Mouse (Mus musculus): ENCODE data around the gene Acss3.

Gene Acss3

DNA sequence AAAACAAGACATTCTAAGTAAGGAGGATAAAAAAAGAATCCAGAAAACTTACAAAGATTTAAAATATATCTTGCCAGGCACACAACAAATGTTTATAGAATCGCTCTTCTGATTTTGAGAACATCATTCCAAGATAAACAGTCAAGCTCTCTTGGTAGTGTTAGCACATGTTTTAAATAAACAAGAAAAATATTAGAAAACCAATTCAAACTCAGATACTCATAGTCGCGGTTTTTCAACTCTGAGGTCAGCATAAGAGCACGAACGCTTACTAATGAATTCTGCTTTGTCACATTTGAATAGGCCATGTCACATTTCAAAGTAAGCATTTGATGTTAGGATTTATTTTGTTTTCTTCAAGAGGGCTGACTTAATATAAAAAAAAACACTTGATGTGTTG, 102.3 kb downstream of the Acss3 start:
- in situ Hi-C loops (cut with MboI, MseI) = no loop called here

DNA sequence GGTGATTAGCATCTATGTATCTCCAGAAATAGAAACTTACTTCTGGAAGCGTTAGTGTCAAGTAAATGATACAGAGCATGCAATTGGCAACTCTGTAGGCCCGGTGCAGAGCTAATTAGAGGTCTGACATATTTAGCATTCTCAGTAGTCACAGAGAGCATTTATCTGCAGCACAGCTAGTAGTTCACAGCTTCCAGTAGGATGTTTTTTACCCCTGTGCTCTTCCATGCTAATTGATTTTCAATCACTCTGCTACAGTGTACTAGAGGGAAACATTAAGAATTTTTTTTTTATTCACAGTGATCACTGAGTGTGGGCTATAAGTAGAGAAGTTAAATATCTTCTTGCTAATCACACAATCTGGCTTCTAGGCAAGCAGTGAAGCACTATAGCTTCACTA, 112.3 kb downstream of the Acss3 start:
- in situ Hi-C loops (cut with MboI, MseI) = no loop called here

DNA sequence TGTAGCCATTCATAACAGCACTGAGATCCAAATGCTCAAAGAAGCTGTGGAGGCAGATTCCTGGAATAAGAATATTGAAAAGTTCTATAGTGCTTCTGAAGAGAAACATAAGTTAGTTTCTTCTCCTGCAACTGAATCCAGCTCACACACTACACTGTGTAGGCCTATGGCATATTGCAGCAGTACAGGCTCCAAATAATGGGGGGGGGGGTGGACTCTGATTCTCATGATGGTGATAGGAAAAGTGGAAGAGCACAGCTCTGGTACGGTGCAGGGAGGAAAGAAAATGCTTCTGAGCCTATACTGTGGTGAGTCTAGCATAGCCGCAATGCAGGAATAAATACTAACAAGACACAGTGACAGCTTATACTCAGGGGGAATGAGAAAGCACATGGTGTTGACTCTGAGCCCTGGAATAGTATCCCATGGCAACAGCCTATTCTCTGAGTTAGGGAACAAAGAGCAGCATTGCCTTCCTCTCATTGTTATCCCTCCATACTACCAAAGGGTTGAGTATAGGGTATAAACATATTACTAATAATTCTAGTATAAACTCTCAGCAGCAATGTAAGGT, 125.3 kb downstream of the Acss3 start:
- in situ Hi-C loops (cut with MboI, MseI) = no loop called here

- in situ Hi-C loops (cut with MboI, MseI) = no loop called here
Observed at GRCm38 (mm10) chr10:106989478-106989877, 134.0 kb downstream of the Acss3 start.

- in situ Hi-C loops (cut with MboI, MseI) = no loop called here
Observed at GRCm38 (mm10) chr10:106975193-106976141, 148.0 kb downstream of the Acss3 start.

DNA sequence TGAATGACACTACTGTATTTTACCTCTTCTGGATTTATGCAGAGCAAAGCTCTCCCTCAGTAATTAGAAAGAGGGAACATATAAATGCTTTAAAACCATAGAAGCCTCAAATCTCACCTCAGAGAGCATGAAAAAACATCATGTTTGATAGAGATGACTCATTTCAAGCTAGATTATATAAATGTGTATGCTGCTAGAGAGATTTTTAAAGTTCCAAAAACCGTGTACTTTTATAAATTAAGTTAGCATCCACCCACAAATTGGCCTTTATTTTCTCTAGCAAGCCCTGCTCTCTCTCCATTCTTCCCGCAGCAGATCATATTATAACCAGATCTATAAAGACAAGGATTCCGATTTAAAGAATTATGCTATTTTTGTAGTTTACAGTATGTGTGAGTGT, 164.4 kb downstream of the Acss3 start:
- in situ Hi-C loops (cut with MboI, MseI) = loop anchor here in 1 of 2 experiments (10.0 kb wide), 1 partner anchor 546 kb away; no protein-coding TSS in a partner anchor

DNA sequence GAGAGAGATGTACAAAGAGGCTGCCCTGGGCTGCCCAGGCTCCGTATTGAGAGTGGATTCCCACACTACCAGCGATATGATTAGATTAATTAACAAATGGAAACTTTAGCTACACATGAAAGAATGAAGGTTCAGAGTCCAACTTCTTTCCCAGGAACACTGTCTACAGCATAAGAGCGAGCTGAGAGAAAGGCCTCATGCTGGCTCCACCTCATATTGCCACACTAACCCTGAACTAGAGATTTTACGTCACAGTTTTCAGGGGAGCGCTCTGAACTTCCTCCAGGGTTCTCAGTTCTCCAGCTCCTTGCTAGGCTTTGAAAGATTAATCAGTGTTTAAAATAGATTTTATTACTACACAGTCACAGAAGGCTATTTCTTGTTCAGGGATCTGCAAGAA, 182.1 kb downstream of the Acss3 start:
- in situ Hi-C loops (cut with MboI, MseI) = no loop called here

DNA sequence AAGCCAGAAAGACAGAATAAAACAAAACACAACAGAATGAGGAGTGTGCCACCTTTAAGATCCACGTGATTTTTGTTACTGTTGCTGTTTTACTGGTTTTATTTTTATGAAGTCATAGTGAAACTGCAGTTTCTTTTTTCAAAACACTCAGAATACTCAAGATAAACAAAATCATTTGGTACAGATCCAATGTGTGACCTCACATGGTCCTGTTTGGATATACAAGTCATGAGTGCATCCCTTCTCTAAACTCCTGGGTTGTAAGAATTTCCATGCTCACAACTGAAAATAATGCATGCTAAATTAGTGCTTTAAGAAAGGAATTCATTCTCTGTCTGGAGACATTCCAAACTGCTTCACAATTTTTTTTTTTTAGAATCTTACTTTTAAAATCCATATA, 184.0 kb downstream of the Acss3 start:
- in situ Hi-C loops (cut with MboI, MseI) = loop anchor here in 1 of 2 experiments (10.0 kb wide), 1 partner anchor 1685 kb away; no protein-coding TSS in a partner anchor

DNA sequence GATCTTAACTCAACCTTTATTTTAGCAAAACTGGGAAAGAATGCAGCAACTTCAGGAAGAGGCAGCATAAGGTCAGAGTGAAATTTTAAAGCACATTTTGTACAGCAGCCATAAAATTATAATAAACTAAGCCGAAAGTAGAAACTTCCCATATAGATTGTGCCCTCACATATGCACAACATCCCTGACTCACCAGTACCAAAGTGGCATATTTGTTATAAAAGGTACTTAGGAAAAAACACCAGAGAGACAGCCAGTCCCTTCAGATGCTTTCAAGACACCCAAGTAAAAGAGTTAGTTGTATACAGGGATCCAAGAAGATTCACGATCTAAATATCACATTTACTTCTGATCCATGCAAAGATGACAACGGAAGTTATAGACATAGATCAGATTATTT, 184.6 kb downstream of the Acss3 start:
- in situ Hi-C loops (cut with MboI, MseI) = loop anchor here in 1 of 2 experiments (10.0 kb wide), 1 partner anchor 1686 kb away; no protein-coding TSS in a partner anchor

- in situ Hi-C loops (cut with MboI, MseI) = loop anchor here in 1 of 2 experiments (10.0 kb wide), 1 partner anchor 1688 kb away; no protein-coding TSS in a partner anchor
Observed at GRCm38 (mm10) chr10:106936996-106937395, 186.5 kb downstream of the Acss3 start.

GRCm38 (mm10) chr10:106932571-106933073, 190.8 kb downstream of the Acss3 start:
- in situ Hi-C loops (cut with MboI, MseI) = loop anchor here in 1 of 2 experiments (10.0 kb wide), 1 partner anchor 1692 kb away; no protein-coding TSS in a partner anchor

DNA sequence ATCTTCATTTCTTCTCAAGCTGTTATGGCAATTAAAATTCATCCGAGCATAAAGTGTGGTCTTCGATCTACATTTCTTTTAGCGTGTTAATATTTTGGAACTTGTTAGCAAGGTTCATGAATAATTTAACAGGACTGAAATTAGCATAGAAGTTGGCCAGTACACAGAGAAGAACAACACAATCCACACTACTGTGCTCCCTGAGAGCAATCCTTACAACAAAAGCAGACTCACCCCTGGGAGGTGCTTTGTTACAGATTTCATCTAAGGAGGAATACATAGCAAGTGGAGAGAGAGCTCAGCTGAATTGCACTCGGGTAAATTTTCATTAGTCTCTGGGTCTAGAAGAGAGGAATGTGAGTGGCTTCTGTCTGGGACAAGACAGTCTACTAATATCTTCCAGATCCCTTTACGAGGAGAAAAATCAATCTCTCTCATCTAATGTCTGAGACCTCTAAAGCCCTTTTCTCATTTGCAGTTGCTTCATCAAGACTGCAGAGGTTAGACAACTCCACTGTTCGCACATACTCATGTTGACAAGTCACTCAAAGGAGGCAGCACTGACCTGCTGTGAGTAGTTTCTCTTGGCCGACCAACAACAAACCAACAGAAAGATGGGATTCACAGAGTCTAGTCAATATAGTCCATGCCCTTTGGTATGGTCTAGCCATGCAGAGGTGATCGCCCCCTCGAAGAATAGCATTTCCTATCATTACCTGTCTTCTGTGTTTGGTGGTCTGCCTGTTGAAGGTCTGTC, 194.7 kb downstream of the Acss3 start:
- in situ Hi-C loops (cut with MboI, MseI) = no loop called here

DNA sequence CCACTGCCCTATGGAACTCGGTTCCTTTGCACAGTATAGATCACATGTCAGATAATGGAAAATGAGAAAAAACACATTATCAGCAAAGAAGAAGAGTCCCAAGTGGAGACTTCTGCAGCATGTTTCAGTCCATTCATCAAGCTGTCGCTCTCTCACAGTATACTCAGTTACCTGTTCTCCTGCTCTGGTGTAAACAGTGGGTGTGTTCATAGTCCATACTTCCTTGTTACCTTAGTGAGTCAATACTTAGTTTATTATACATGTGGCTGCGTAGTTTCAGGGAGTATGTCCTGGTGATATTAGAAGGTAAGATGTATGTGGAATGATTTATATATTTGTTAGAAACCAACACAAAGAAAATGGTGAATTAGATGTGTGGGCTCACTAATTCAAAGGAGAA, 198.7 kb downstream of the Acss3 start:
- in situ Hi-C loops (cut with MboI, MseI) = no loop called here

DNA sequence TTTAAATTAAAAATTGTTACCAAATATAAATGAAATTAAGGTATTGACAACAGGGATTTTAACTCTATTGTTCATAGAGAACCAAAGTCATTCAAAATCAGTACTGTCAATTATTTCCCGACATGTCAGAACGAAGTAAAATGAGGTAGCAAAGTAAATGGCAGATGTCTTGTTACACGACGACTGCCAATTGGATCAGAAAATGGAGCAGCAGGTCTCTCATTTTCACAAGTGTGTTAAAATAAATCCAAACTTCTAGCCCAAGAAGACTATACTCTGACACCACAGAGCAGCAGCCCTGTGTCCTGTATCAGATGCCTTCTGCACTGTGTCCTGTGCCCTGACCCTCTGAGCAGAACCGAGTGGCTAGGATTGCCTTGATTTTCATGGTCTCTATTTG, 199.1 kb downstream of the Acss3 start:
- in situ Hi-C loops (cut with MboI, MseI) = no loop called here

DNA sequence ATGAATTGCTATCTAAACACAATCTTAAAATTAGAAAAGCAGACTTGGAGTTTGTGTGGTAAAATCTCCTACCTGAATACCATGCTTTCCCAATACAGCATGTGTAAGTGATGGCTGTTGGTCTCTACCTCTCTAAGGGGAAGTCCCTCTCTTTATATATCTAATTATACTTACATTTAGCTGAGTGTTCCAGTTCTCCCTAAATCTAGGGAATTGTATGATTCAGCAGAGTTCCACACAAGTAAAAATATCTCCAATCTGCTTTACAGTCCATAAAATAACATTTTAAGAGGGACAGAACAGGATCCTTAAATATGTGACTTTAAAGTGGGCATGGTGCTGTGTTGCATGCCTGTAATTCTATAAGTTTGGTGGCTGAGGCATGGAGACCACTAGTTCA, 208.6 kb downstream of the Acss3 start:
- in situ Hi-C loops (cut with MboI, MseI) = loop anchor here in 1 of 2 experiments (10.0 kb wide), 1 partner anchor 1310 kb away; no protein-coding TSS in a partner anchor

DNA sequence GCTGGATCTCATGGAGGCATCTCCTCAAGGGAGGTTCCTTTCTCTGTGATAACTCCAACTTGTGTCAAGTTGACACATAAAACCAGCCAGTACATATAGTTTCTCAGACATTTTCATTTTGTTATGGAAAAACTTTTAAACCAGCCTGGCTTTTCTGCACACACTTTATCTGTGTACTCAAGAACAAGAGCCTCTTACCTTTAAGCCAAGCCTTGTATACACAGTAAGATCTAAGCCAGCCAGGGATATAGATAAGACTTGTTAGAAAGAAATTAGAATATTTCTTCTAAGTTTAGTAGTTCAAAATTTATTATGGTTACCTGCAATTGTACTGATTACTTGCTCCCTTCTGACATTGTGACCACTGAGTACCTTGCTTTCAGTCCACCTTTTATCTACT, 209.2 kb downstream of the Acss3 start:
- in situ Hi-C loops (cut with MboI, MseI) = loop anchor here in 1 of 2 experiments (10.0 kb wide), 1 partner anchor 1311 kb away; no protein-coding TSS in a partner anchor

DNA sequence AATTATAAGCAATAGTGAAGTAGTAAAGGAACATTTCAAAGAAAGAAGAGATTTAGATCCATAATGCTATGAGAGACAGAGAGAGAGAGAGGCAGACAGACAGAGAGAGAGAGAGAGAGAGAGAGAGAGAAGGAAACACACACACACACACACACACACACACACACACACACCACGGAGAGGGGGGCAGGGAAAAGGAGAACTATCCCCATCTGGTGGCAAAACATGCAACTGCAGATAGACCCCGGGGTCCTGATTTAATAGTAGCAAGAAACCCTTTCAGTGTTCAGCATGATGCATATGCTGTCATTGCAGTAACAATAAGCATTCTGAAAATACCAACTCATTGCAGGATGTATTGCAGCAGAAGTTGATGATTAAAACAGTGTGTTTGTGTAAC, 210.4 kb downstream of the Acss3 start:
- in situ Hi-C loops (cut with MboI, MseI) = loop anchor here in 1 of 2 experiments (10.0 kb wide), 1 partner anchor 1312 kb away; no protein-coding TSS in a partner anchor

DNA sequence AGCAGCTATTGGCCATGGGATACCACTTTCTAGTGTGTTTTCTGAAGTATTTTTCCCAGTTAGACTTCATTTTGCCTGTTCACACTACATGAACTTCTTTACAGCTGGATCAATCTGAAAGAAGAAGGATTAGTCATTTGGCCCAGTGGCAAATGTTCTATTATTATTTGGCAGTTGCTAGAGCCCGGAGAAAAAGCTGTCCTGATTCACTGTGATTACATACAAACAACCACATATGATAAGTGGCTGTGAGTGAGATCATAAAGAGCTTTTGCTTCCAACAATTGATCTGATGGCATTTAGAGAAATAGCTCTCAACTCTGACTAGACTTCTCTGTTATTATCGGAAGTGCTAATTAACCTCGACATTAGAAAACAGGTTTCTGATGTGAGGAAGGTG, 213.4 kb downstream of the Acss3 start:
- in situ Hi-C loops (cut with MboI, MseI) = loop anchor here in 1 of 2 experiments (10.0 kb wide), 1 partner anchor 1315 kb away; no protein-coding TSS in a partner anchor

DNA sequence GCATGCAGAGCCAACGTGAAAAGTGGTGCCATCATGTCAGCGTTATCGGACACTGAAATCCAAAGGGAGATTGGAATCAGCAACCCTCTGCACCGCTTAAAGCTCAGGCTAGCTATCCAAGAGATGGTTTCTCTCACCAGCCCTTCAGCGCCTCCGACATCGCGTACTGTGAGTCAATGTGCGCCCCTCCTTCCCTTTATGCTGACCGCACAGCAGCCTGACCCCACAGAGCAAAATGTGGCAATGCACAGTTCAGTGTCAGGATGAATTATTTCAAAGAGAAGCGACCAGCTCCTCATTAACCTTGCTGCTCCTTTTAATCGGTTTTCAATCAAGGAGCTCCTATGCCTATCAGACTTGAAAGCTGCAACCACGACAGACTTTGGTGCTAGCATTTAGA, 227.1 kb downstream of the Acss3 start:
- in situ Hi-C loops (cut with MboI, MseI) = no loop called here

Data from T-helper 17 cell (primary cell).